Mouse (Mus musculus) bone marrow macrophage, adult 2 months (primary cell): ENCODE measurements around the gene Eif4b.

ENCODE experiments used
- CTCF ChIP-seq: IDR thresholded peaks from 2 replicates; pipeline ENCODE4 v1.5.1; 2012; ENCODE audit warnings: low read depth, mild to moderate bottlenecking, low read length, moderate library complexity
- POLR2A ChIP-seq: IDR thresholded peaks from 2 replicates; pipeline ENCODE4 v1.6.1; 2012; ENCODE audit warnings: mild to moderate bottlenecking, low read depth, low read length, borderline replicate concordance

DNA sequence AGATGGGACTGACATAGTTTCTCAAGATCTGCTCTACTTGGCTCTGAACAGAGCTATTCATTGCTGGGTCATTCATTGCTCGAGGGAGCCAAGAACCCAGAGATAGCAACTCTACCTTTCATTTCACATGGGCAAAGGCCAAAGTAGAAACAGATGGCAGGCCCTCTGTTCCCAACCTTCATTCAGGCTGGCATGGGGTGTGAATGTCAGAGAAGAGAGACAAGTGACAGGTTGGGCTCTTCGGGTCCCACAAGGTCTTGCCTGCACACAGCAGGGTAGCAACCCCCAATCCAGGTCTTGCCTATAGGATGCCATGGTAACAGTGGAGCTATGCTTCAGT lies 46.2 kb downstream of the Eif4b start:
- TF ChIP-seq CTCF (no peak), POLR2A (no peak)
